Mouse (Mus musculus) heart, embryonic 11.5 days (tissue): Measurements from ENCODE around the gene Frs2. TPM values are rescaled to one million over a fixed set of nuclear protein-coding genes. Genes with fewer than 3 reads are reported as not detected.

ENCODE experiments used
- ATAC-seq: fragments of 200-750 bp; cut with Nextera tagmentation; replicated peaks from 2 replicates; pipeline ENCODE4 v1.8.0; 2017; ENCODE audit warnings: moderate library complexity; ENCODE audit not compliant: insufficient number of reproducible peaks, low FRiP score, low TSS enrichment
- H3K27ac ChIP-seq: fragments of 300-500 bp; sonication (generic); 2 replicates; pipeline ENCODE4 v1.5.1; 2014; ENCODE audit warnings: mild to moderate bottlenecking, low read depth, low read length
- H3K27me3 ChIP-seq: fragments of 300-500 bp; sonication (generic); 2 replicates; pipeline ENCODE4 v1.6.1; 2014; ENCODE audit warnings: mild to moderate bottlenecking, low read length, mixed read lengths; ENCODE audit not compliant: control insufficient read depth, insufficient read depth
- H3K36me3 ChIP-seq: fragments of 300-500 bp; sonication (generic); 2 replicates; pipeline ENCODE4 v1.6.1; 2014; ENCODE audit warnings: mild to moderate bottlenecking, low read length, moderate library complexity, mixed read lengths; ENCODE audit not compliant: control insufficient read depth, insufficient read depth
- H3K4me1 ChIP-seq: fragments of 300-500 bp; sonication (generic); 2 replicates; pipeline ENCODE4 v1.6.1; 2014; ENCODE audit warnings: low read length; ENCODE audit not compliant: control insufficient read depth, insufficient read depth
- H3K4me2 ChIP-seq: fragments of 300-500 bp; sonication (generic); 2 replicates; pipeline ENCODE4 v1.6.1; 2014; ENCODE audit warnings: mild to moderate bottlenecking, moderate library complexity
- H3K4me3 ChIP-seq: fragments of 300-500 bp; sonication (generic); 2 replicates; pipeline ENCODE4 v1.5.1; 2014; ENCODE audit warnings: low read depth, low read length
- H3K9ac ChIP-seq: fragments of 300-500 bp; sonication (generic); 2 replicates; pipeline ENCODE4 v1.6.1; 2014; ENCODE audit warnings: mild to moderate bottlenecking, low read depth, low read length, moderate library complexity
- H3K9me3 ChIP-seq: fragments of 300-500 bp; sonication (generic); replicated peaks from 2 replicates; pipeline ENCODE4 v1.6.1; 2016; ENCODE audit warnings: low read length; ENCODE audit not compliant: control insufficient read depth
- whole genome bisulfite sequencing: fragments of 180-500 bp; shearing (Covaris S2); extraction: QIAGEN DNeasy Blood & Tissue Kit; methylation state at CpG from one replicate; pipeline ENCODE4 v1.1.7; 2014; ENCODE audit not compliant: insufficient replicate concordance; 5-methylcytosine and 5-hydroxymethylcytosine counted together
- polyA plus RNA-seq: library from polyadenylated mRNA; unstranded; fragments of >200 nt; fragmentation: Nextera tagmentation; extraction: Ambion mirVana; gene quantifications from 2 replicates; pipeline ENCODE4 v1.2.1, GENCODE M21; 2014

Gene Frs2
- polyA plus RNA-seq, 1 experiment from 2014 or later, result 30.4 TPM

DNA sequence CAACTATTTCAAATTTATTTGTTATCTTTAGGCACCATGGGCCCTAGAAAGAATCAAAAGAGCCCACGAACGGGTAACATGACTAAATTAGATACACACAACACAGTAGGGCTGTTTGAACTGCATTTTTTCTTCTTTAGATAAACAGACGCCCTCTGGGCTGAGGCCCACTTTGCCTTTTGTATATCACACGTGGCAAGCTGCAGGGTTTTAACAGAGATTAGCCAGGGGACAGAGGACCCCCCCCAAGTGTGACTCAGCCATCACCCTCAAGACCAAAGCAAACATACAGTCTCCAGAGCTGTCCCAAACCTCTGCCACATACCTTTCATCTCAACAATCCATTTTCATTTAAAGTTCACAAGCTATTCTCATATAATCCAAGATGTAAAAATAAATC is 42.1 kb downstream of the Frs2 start:
- Histone ChIP-seq H3K27me3 (no peaks in the 10 kb centered on the region), H3K9ac (no peak overlapping the region), H3K27ac (peak overlapping the region; percentile 84), H3K4me3 (no peak overlapping the region), H3K4me2 (peak overlapping the region; percentile 25), H3K4me1 (peaks cover 45% of the 10 kb centered on the region), H3K36me3 (no peaks in the 10 kb centered on the region), H3K9me3 (no peaks in the 10 kb centered on the region)
- WGBS, result 2% methylated on average over 4 of the region's 4 CpGs
- ATAC-seq, result peak; percentile 88

DNA sequence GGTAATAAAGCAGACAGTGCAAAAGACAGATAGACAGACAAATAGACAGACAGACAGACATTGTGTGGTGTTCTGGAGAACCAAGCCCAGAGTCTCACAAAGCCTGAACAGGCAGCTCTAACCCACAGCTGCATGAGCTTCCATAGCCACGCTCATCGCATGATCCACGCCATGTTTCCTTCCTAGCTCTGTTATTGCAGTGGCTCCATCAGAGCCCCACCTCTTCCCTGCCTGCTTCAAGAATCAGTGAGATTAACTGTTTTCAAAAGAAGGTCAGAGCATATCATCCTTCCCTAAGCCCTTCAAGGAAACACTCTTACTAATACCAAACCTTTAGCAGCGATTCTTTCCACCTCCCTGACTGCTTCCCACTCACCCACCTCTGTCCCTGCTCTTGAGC is 43.3 kb downstream of the Frs2 start:
- peaks cover 44% of the 10 kb centered on the region for H3K4me1 ChIP-seq
- 43% methylated on average over 4 of the region's 4 CpGs for WGBS
- ATAC-seq, result 0 out of 2 replicates have a peak, but pooled peaks have one; percentile 11
- H3K4me3 ChIP-seq, result no peak overlapping the region
- peak overlapping the region; percentile 84 for H3K27ac ChIP-seq
- H3K4me2 ChIP-seq, result peak overlapping the region; percentile 52
- H3K27me3 ChIP-seq, result no peaks in the 10 kb centered on the region
- H3K36me3 ChIP-seq, result no peaks in the 10 kb centered on the region
- no peaks in the 10 kb centered on the region for H3K9me3 ChIP-seq
- peak overlapping the region; percentile 52 for H3K9ac ChIP-seq

DNA sequence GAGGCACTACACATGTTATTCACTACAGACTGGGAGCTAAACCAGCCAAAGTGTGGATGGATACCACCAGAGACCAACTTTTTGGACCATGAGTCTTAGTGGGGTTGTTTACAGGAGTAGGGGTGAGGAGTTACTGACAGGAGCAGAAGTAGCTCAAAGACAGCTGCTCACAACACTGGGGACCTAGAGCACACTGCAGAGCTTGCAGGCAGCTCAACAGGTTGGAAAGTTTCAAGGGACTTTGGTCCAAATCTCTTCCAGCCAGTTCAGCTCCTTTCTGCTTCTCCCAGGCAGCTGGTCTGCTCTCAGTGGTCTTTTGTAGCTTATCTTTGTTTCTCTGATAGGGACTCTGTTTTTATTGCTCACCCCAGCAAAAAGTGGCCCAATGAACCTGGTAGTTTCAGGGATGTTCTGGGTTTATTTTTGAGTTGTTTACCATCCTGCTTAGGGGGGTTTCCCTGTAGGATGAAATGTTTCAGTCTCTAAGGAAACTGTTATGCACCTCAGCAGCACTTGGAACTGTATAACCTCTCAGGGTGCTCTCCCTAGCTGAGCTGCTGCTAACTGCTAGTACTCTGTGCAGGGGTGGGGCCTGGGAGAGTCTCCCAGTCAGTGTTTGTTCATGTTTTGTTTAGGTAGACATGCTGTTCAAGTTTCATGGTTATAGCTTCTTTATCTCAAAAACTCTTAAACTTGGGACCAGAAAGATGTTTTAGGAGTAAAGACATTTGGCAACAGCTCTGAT is 44.3 kb downstream of the Frs2 start:
- Histone ChIP-seq H3K4me2 (peak overlapping the region; percentile 18), H3K4me3 (no peak overlapping the region), H3K9me3 (no peaks in the 10 kb centered on the region), H3K4me1 (peaks cover 43% of the 10 kb centered on the region), H3K27ac (peak overlapping the region; percentile 84), H3K27me3 (no peaks in the 10 kb centered on the region), H3K9ac (no peak overlapping the region), H3K36me3 (no peaks in the 10 kb centered on the region)
- no peak; the same call in 1 of the 2 replicates for ATAC-seq

DNA sequence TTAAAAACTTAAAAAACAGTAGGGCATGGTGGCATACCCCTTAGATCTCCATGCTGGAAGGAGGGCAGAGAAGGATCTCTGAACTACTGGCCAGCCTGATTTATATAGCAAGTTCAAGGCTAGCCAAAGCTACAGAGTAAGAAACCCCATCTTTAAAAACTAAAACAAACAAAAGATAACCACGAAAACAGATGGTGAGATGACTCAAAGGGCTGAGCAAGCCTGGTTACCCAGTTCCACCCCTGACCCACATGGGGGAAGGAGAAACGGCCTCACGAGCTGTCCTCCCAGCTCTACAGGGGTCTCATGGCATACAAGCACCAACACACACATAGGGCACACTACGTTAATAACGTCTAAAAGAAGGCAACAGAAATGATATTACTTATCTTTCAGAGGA is 48.2 kb downstream of the Frs2 start:
- no peak overlapping the region for H3K4me2 ChIP-seq
- H3K9me3 ChIP-seq, result no peaks in the 10 kb centered on the region
- H3K36me3 ChIP-seq, result no peaks in the 10 kb centered on the region
- H3K27ac ChIP-seq, result no peak overlapping the region
- H3K9ac ChIP-seq, result no peak overlapping the region
- no peaks in the 10 kb centered on the region for H3K27me3 ChIP-seq
- peaks cover 26% of the 10 kb centered on the region for H3K4me1 ChIP-seq
- no peak for ATAC-seq
- 63% methylated on average over 5 of the region's 5 CpGs for WGBS
- H3K4me3 ChIP-seq, result no peak overlapping the region

DNA sequence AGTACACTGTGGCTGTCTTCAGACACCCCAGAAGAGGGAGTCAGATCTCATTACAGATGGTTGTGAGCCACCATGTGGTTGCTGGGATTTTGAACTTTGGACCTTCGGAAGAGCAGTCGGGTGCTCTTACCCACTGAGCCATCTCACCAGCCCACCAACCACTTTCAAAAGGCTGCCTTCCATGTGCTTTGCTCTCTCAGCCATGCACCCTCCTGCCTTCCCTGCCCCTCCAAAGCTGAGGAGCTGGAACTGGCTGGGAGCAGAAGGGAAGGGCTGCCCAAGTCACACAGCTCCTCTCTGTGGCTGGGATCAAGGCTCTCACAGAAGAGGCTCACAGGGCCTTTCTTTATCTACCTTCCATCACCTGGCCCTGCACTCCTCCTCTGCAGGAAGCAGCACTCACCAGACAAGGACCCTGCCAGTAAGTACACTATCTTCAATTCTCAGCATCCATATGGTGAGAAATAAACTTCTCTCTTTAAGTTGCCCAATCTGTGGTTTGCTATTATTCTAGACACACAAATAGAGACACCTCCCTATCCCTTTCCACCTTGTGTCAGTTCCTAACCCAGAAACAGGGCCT is 51.1 kb downstream of the Frs2 start:
- H3K9me3 ChIP-seq, result no peaks in the 10 kb centered on the region
- H3K9ac ChIP-seq, result no peak overlapping the region
- peaks cover 4% of the 10 kb centered on the region; the same call in 1 of the 2 replicates for H3K36me3 ChIP-seq
- H3K4me2 ChIP-seq, result no peak overlapping the region
- 81% methylated on average over 2 of the region's 2 CpGs for WGBS
- peaks cover 17% of the 10 kb centered on the region for H3K4me1 ChIP-seq
- no peak overlapping the region for H3K4me3 ChIP-seq
- H3K27me3 ChIP-seq, result no peaks in the 10 kb centered on the region
- ATAC-seq, result no peak
- H3K27ac ChIP-seq, result no peak overlapping the region

DNA sequence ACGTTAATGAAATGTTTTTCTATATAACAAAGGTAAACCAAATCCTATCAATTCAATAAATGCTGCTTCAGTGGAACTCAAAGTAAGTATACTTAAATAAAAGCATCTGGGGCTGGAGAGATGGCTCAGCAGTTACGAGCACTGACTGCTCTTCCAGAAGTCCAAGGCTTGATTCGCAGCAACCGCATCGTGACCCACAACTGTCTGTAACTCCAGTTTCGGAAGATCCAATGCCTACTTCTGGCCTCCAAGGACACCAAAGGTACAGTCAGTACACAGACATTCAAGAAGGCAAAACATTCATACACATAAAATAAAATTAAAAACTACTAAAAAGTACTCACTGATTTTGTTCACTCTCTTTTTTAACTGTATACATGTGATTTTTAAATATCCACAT is 52.2 kb downstream of the Frs2 start:
- Histone ChIP-seq H3K36me3 (peaks cover 4% of the 10 kb centered on the region; the same call in 1 of the 2 replicates), H3K9ac (no peak overlapping the region), H3K4me3 (no peak overlapping the region), H3K9me3 (no peaks in the 10 kb centered on the region), H3K4me2 (no peak overlapping the region), H3K4me1 (peaks cover 17% of the 10 kb centered on the region), H3K27ac (no peak overlapping the region), H3K27me3 (no peaks in the 10 kb centered on the region)
- no peak for ATAC-seq
- 89% methylated on average over 6 of the region's 6 CpGs for WGBS

DNA sequence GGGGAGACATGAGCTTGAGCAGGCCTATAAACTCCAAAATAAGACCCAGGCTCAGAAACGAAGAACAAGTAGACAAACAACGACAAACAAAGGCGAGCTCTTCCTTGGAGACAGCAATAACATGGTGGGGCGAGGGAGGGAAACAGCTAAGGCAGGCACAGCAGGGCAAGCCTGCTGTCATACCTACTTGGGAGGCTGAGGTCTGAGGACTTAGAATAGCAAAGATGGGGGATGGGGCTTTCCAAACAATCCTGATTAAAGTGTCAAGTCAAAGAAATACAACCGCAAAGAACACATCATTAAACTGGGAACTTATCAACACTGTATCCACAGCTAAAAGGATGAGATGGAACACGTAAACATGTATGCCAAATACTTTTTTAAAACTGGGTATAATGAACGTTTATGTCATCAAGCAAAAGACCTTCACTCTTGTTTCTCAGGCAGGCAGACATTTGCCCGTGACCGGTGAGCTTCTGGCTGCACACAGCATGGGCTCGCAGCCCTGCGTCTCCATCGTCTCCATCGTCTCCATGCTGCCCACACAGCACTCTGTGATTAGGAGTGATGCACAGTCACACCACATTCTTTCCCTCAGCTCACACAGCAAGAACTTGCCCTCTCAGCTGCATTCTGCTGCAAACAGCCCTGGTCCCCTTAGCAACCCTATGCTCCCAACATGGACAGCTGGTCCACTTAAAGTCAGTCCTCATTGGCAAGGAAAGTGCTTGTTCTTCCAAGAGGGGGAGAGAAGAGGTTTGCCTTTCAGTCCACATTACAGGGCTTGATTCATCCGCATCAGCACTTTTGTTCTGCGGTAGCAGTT is 53.6 kb downstream of the Frs2 start:
- peak; percentile 71 for ATAC-seq
- H3K4me3 ChIP-seq, result no peak overlapping the region
- peaks cover 4% of the 10 kb centered on the region; the same call in 1 of the 2 replicates for H3K36me3 ChIP-seq
- no peak overlapping the region for H3K9ac ChIP-seq
- H3K27me3 ChIP-seq, result no peaks in the 10 kb centered on the region
- peak overlapping the region; percentile 62 for H3K27ac ChIP-seq
- 36% methylated on average over 15 of the region's 15 CpGs for WGBS
- H3K9me3 ChIP-seq, result no peaks in the 10 kb centered on the region
- H3K4me1 ChIP-seq, result peaks cover 17% of the 10 kb centered on the region
- peak overlapping the region; percentile 23; the same call in 1 of the 2 replicates for H3K4me2 ChIP-seq

DNA sequence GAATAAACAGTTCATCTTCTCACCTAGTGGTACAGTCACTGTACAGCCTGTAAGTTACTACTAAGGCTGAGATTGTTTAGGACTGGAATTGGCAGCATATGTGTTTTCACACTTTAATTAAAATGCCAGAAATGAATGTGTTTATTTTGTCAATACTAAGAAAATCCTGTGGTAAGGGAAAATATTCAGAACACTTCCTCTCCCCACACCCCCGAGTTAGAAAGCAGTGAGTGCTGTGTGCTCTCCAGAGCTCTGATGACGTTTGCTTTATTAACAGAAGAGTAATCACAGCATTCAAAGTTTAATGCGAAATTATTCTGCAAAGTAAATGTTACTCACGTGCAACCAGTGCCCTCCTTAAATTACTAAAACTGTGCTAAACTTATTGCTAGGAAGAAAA is 58.7 kb downstream of the Frs2 start:
- Histone ChIP-seq H3K9ac (no peak overlapping the region), H3K36me3 (peaks cover 4% of the 10 kb centered on the region), H3K4me1 (peaks cover 10% of the 10 kb centered on the region), H3K4me2 (no peak overlapping the region), H3K27ac (no peak overlapping the region), H3K4me3 (no peak overlapping the region), H3K27me3 (no peaks in the 10 kb centered on the region), H3K9me3 (no peaks in the 10 kb centered on the region)
- ATAC-seq, result no peak
- 84% methylated on average over 4 of the region's 4 CpGs for WGBS
